Mouse (Mus musculus) liver, embryonic 14.5 days (tissue): ENCODE results near the gene Fbf1. TPM values are rescaled to one million over a fixed set of nuclear protein-coding genes. Genes with fewer than 3 reads are reported as not detected.

ENCODE experiments used
- ATAC-seq: fragments of 200-750 bp; cut with Nextera tagmentation; 2 replicates; pipeline ENCODE4 v1.8.0; 2017; ENCODE audit warnings: moderate number of reproducible peaks, mild to moderate bottlenecking, moderate library complexity; ENCODE audit not compliant: insufficient read depth
- DNase-seq, 3 experiments: peaks; one replicate each; pipeline ENCODE4 v3.0.0-alpha.2; 2012 to 2013; ENCODE audit warnings: low read depth in 3 of 3, low spot score in 3 of 3
- H3K27ac ChIP-seq: fragments of 300-500 bp; sonication (generic); 2 replicates; pipeline ENCODE4 v1.5.1; 2014; ENCODE audit warnings: moderate library complexity, mild to moderate bottlenecking, control low read depth, inconsistent platforms
- H3K27me3 ChIP-seq: fragments of 300-500 bp; sonication (generic); 2 replicates; pipeline ENCODE4 v1.6.1; 2014; ENCODE audit warnings: mild to moderate bottlenecking, low read length, moderate library complexity; ENCODE audit not compliant: control insufficient read depth, insufficient read depth
- H3K36me3 ChIP-seq: fragments of 300-500 bp; sonication (generic); replicated peaks from 2 replicates; pipeline ENCODE4 v1.6.1; 2014; ENCODE audit warnings: low read depth; ENCODE audit not compliant: control insufficient read depth, insufficient read depth
- H3K4me1 ChIP-seq, 2 experiments: fragments of 200-500 bp in 1 of 2; fragments of 300-500 bp in 1 of 2; sonication (generic) in 1 of 2; replicated peaks; 2 replicates each; pipeline ENCODE4 v1.6.1; 2012 to 2014; ENCODE audit warnings: antibody characterized with exemption in 1 of 2, inconsistent platforms in 1 of 2, low read length in 1 of 2; ENCODE audit not compliant: control insufficient read depth in 2 of 2, insufficient read depth in 2 of 2
- H3K4me2 ChIP-seq: fragments of 300-500 bp; sonication (generic); 2 replicates; pipeline ENCODE4 v1.6.1; 2014; ENCODE audit warnings: low read depth, mild to moderate bottlenecking, control low read depth, moderate library complexity
- H3K4me3 ChIP-seq, 2 experiments: fragments of 200-500 bp in 1 of 2; fragments of 300-500 bp in 1 of 2; sonication (generic) in 1 of 2; 2 replicates each; pipeline ENCODE4 v1.5.1; 2012 to 2014; ENCODE audit warnings: low read depth in 2 of 2, low read length in 2 of 2, mild to moderate bottlenecking in 2 of 2, control low read depth in 1 of 2, inconsistent platforms in 1 of 2, moderate library complexity in 1 of 2; ENCODE audit not compliant: insufficient read depth in 1 of 2
- H3K9ac ChIP-seq: fragments of 300-500 bp; sonication (generic); replicated peaks from 2 replicates; pipeline ENCODE4 v1.6.1; 2014; ENCODE audit warnings: mild to moderate bottlenecking, control low read depth, moderate library complexity
- H3K9me3 ChIP-seq: fragments of 300-500 bp; sonication (generic); 2 replicates; pipeline ENCODE4 v1.6.1; 2016; ENCODE audit warnings: low read length, mixed read lengths; ENCODE audit not compliant: control insufficient read depth
- CTCF ChIP-seq: IDR thresholded peaks from 2 replicates; pipeline ENCODE4 v1.5.1; 2016; ENCODE audit warnings: antibody characterized with exemption, low read depth, control low read depth
- EP300 ChIP-seq: IDR thresholded peaks from 2 replicates; pipeline ENCODE4 v1.6.1; 2016; ENCODE audit warnings: antibody characterized with exemption, low read depth
- WGBS: fragments of 180-500 bp; shearing (Covaris S2); extraction: QIAGEN DNeasy Blood & Tissue Kit; methylation state at CpG from one replicate; pipeline ENCODE4 v1.1.7; 2014; ENCODE audit not compliant: insufficient replicate concordance; 5-methylcytosine and 5-hydroxymethylcytosine counted together
- polyA plus RNA-seq, 2 experiments: library from polyadenylated mRNA; depleted of rRNA in 1 of 2; stranded (reverse) in 1 of 2; unstranded in 1 of 2; fragments of >200 nt; fragmentation: Nextera tagmentation in 1 of 2; extraction: Ambion mirVana in 1 of 2; gene quantifications; 2 replicates each; pipeline versions ENCODE4 v1.2.1 to v1.2.3; 2012 to 2014

Gene Fbf1
- polyA plus RNA-seq, 2 experiments = 3.5 to 8.7 TPM

- no peak for DNase-seq
- Histone ChIP-seq H3K9ac (no peak overlapping the region), H3K9me3 (no peaks in the 10 kb centered on the region), H3K27ac (no peak overlapping the region), H3K4me1 (peaks cover 6 to 27% of the 10 kb centered on the region in 2 experiments), H3K4me2 (peak overlapping the region; percentile 35), H3K36me3 (no peaks in the 10 kb centered on the region), H3K4me3 (no peak overlapping the region), H3K27me3 (peaks cover 38% of the 10 kb centered on the region)
- TF ChIP-seq CTCF (no peak), EP300 (no peak)
- WGBS = 33% methylated on average over 32 of the region's 32 CpGs
- ATAC-seq = no peak
These were observed 61.6 kb downstream of the Fbf1 start for GRCm38 (mm10) chr11:116106154-116106962.

GRCm38 (mm10) chr11:116105065-116105464, 62.9 kb downstream of the Fbf1 start:
- DNase-seq (no peak), ATAC-seq (no peak)
- Histone ChIP-seq H3K4me1 (peaks cover 6 to 31% of the 10 kb centered on the region in 2 experiments), H3K9ac (no peak overlapping the region), H3K4me3 (no peak overlapping the region), H3K27ac (no peak overlapping the region), H3K27me3 (peaks cover 29% of the 10 kb centered on the region), H3K36me3 (no peaks in the 10 kb centered on the region), H3K9me3 (no peaks in the 10 kb centered on the region), H3K4me2 (no peak overlapping the region)
- WGBS = 69% methylated on average over 2 of the region's 2 CpGs
- TF ChIP-seq CTCF (no peak), EP300 (no peak)

DNA sequence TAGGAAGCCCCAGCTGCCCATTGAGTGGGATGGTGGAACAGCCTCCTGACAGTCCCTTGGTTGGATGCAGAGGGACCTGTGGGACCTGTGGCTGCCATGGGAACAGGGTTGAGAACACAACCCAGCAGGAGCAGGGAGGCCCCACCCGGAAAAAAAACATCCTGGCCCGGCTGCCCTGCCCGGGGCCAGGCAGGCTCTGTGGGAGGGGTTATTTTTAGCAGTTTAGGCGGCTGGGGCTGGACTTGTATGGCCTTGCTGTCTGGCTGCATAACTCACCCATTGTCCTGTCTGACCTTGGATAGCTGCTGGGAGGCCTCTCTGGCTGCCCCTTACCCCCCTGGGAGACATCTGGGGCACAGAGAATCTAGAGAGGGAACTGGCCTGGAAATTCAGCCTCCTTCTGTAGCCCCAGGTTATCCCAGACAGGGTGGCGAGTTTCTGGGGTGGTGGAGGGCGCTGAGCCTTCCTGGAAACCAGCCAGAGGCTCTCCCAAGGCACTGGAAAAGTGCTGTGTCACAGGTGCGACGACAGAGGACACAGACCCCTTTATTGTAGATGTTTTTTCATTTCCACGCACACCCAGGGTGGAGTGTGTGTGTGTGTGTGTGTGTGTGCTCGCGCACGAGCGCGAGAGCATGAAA, 63.8 kb downstream of the Fbf1 start:
- peak; percentile 42; the same call in 1 of the 2 replicates for ATAC-seq
- WGBS = 36% methylated on average over 14 of the region's 14 CpGs
- TF ChIP-seq EP300 (no peak), CTCF (no peak)
- Histone ChIP-seq H3K4me2 (no peak overlapping the region), H3K4me1 (peaks cover 13 to 41% of the 10 kb centered on the region in 2 experiments), H3K4me3 (no peak overlapping the region), H3K9me3 (no peaks in the 10 kb centered on the region), H3K36me3 (no peaks in the 10 kb centered on the region), H3K27me3 (peaks cover 20% of the 10 kb centered on the region), H3K27ac (no peak overlapping the region), H3K9ac (no peak overlapping the region)
- no peak for DNase-seq

GRCm38 (mm10) chr11:116103572-116103971, 64.4 kb downstream of the Fbf1 start:
- Histone ChIP-seq H3K36me3 (no peaks in the 10 kb centered on the region), H3K9ac (no peak overlapping the region), H3K27ac (no peak overlapping the region), H3K4me1 (peaks cover 13 to 43% of the 10 kb centered on the region in 2 experiments), H3K9me3 (no peaks in the 10 kb centered on the region), H3K4me3 (no peak overlapping the region), H3K27me3 (peaks cover 14% of the 10 kb centered on the region), H3K4me2 (no peak overlapping the region)
- ATAC-seq = no peak
- no peak for DNase-seq
- TF ChIP-seq CTCF = no peak
- no peak for TF ChIP-seq EP300
- WGBS = 52% methylated on average over 12 of the region's 12 CpGs

- peak overlapping the region; percentile 8; the same call in 1 of the 2 replicates for H3K4me2 ChIP-seq
- no peak for TF ChIP-seq CTCF
- TF ChIP-seq EP300 = no peak
- peaks cover 13 to 46% of the 10 kb centered on the region in 2 experiments for H3K4me1 ChIP-seq
These were observed 65.5 kb downstream of the Fbf1 start for GRCm38 (mm10) chr11:116102472-116102871.

More at GRCm38 (mm10) chr11:116102472-116102871, 65.5 kb downstream of the Fbf1 start:
- Histone ChIP-seq H3K9me3 (no peaks in the 10 kb centered on the region), H3K27me3 (peaks cover 3% of the 10 kb centered on the region), H3K27ac (no peak overlapping the region), H3K36me3 (no peaks in the 10 kb centered on the region), H3K9ac (no peak overlapping the region), H3K4me3 (no peak overlapping the region)
- WGBS = 42% methylated on average over 3 of the region's 4 CpGs
- no peak for ATAC-seq
- DNase-seq = no peak
